Mouse (Mus musculus) liver, embryonic 14.5 days (tissue): ENCODE measurements around the gene Pigz. TPM values are rescaled to one million over a fixed set of nuclear protein-coding genes. Genes with fewer than 3 reads are reported as not detected.

ENCODE experiments used
- ATAC-seq: fragments of 200-750 bp; cut with Nextera tagmentation; 2 replicates; pipeline ENCODE4 v1.8.0; 2017; ENCODE audit warnings: moderate number of reproducible peaks, mild to moderate bottlenecking, moderate library complexity; ENCODE audit not compliant: insufficient read depth
- DNase-seq, 3 experiments: peaks; one replicate each; pipeline ENCODE4 v3.0.0-alpha.2; 2012 to 2013; ENCODE audit warnings: low read depth in 3 of 3, low spot score in 3 of 3
- H3K27ac ChIP-seq: fragments of 300-500 bp; sonication (generic); 2 replicates; pipeline ENCODE4 v1.5.1; 2014; ENCODE audit warnings: moderate library complexity, mild to moderate bottlenecking, control low read depth, inconsistent platforms
- H3K27me3 ChIP-seq: fragments of 300-500 bp; sonication (generic); 2 replicates; pipeline ENCODE4 v1.6.1; 2014; ENCODE audit warnings: mild to moderate bottlenecking, low read length, moderate library complexity; ENCODE audit not compliant: control insufficient read depth, insufficient read depth
- H3K36me3 ChIP-seq: fragments of 300-500 bp; sonication (generic); replicated peaks from 2 replicates; pipeline ENCODE4 v1.6.1; 2014; ENCODE audit warnings: low read depth; ENCODE audit not compliant: control insufficient read depth, insufficient read depth
- H3K4me1 ChIP-seq, 2 experiments: fragments of 200-500 bp in 1 of 2; fragments of 300-500 bp in 1 of 2; sonication (generic) in 1 of 2; replicated peaks; 2 replicates each; pipeline ENCODE4 v1.6.1; 2012 to 2014; ENCODE audit warnings: antibody characterized with exemption in 1 of 2, inconsistent platforms in 1 of 2, low read length in 1 of 2; ENCODE audit not compliant: control insufficient read depth in 2 of 2, insufficient read depth in 2 of 2
- H3K4me2 ChIP-seq: fragments of 300-500 bp; sonication (generic); 2 replicates; pipeline ENCODE4 v1.6.1; 2014; ENCODE audit warnings: low read depth, mild to moderate bottlenecking, control low read depth, moderate library complexity
- H3K4me3 ChIP-seq, 2 experiments: fragments of 200-500 bp in 1 of 2; fragments of 300-500 bp in 1 of 2; sonication (generic) in 1 of 2; 2 replicates each; pipeline ENCODE4 v1.5.1; 2012 to 2014; ENCODE audit warnings: low read depth in 2 of 2, low read length in 2 of 2, mild to moderate bottlenecking in 2 of 2, control low read depth in 1 of 2, inconsistent platforms in 1 of 2, moderate library complexity in 1 of 2; ENCODE audit not compliant: insufficient read depth in 1 of 2
- H3K9ac ChIP-seq: fragments of 300-500 bp; sonication (generic); replicated peaks from 2 replicates; pipeline ENCODE4 v1.6.1; 2014; ENCODE audit warnings: mild to moderate bottlenecking, control low read depth, moderate library complexity
- H3K9me3 ChIP-seq: fragments of 300-500 bp; sonication (generic); 2 replicates; pipeline ENCODE4 v1.6.1; 2016; ENCODE audit warnings: low read length, mixed read lengths; ENCODE audit not compliant: control insufficient read depth
- CTCF ChIP-seq: IDR thresholded peaks from 2 replicates; pipeline ENCODE4 v1.5.1; 2016; ENCODE audit warnings: antibody characterized with exemption, low read depth, control low read depth
- EP300 ChIP-seq: IDR thresholded peaks from 2 replicates; pipeline ENCODE4 v1.6.1; 2016; ENCODE audit warnings: antibody characterized with exemption, low read depth
- WGBS: fragments of 180-500 bp; shearing (Covaris S2); extraction: QIAGEN DNeasy Blood & Tissue Kit; methylation state at CpG from one replicate; pipeline ENCODE4 v1.1.7; 2014; ENCODE audit not compliant: insufficient replicate concordance; 5-methylcytosine and 5-hydroxymethylcytosine counted together
- polyA plus RNA-seq, 2 experiments: library from polyadenylated mRNA; depleted of rRNA in 1 of 2; stranded (reverse) in 1 of 2; unstranded in 1 of 2; fragments of >200 nt; fragmentation: Nextera tagmentation in 1 of 2; extraction: Ambion mirVana in 1 of 2; gene quantifications; 2 replicates each; pipeline versions ENCODE4 v1.2.1 to v1.2.3; 2012 to 2014

Pigz gene
- polyA plus RNA-seq, 2 experiments = 0.28 to 0.31 TPM

DNA sequence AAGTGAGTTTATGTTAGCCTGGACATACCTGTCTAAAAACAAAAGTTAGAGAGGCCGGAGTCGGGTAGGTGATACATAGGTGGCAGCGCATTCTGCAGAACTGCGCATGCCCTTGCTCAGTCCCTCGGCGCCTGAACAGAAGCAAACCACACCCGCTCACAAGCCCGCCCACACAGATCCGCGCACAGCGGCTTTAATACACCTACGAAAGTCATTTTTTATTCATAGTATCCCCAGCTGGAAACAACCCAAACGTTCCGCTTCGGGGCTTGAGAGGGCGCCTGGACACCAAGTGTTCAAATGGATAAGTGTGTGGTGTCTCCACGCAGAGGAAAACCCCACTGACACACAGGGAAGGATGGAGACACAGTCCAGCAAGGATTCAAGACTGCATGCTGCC lies 2.3 kb upstream of the Pigz start:
- H3K4me3 ChIP-seq = no peak overlapping the region
- ATAC-seq = no peak
- H3K9ac ChIP-seq = no peak overlapping the region
- no peak overlapping the region for H3K4me2 ChIP-seq
- TF ChIP-seq CTCF (no peak), EP300 (no peak)
- H3K36me3 ChIP-seq = no peaks in the 10 kb centered on the region
- 53% methylated on average over 17 of the region's 17 CpGs for WGBS
- no peak for DNase-seq
- H3K4me1 ChIP-seq = no peaks in the 10 kb centered on the region
- H3K9me3 ChIP-seq = no peaks in the 10 kb centered on the region
- no peak overlapping the region for H3K27ac ChIP-seq
- H3K27me3 ChIP-seq = peaks cover 36% of the 10 kb centered on the region

DNA sequence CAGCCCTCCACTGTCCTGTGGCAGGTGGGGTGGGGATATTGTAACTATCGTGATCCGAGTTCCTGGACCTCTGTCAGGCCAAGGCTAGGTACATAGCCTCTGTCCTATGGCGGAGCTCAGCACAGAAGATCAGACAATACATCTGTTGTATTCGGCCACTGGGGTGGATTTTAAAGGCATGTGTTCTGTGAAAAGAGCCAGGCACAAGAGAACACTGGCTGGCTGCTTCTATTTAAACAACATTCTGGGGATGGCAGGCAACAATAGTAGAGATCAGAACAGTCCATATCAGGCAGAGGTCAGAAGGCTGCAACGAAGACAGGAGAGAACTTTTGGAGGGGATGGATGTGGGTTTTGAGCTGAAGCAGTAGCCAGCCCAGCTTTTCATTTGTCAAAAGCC lies 1.4 kb upstream of the Pigz start:
- H3K4me1 ChIP-seq = no peaks in the 10 kb centered on the region

DNA sequence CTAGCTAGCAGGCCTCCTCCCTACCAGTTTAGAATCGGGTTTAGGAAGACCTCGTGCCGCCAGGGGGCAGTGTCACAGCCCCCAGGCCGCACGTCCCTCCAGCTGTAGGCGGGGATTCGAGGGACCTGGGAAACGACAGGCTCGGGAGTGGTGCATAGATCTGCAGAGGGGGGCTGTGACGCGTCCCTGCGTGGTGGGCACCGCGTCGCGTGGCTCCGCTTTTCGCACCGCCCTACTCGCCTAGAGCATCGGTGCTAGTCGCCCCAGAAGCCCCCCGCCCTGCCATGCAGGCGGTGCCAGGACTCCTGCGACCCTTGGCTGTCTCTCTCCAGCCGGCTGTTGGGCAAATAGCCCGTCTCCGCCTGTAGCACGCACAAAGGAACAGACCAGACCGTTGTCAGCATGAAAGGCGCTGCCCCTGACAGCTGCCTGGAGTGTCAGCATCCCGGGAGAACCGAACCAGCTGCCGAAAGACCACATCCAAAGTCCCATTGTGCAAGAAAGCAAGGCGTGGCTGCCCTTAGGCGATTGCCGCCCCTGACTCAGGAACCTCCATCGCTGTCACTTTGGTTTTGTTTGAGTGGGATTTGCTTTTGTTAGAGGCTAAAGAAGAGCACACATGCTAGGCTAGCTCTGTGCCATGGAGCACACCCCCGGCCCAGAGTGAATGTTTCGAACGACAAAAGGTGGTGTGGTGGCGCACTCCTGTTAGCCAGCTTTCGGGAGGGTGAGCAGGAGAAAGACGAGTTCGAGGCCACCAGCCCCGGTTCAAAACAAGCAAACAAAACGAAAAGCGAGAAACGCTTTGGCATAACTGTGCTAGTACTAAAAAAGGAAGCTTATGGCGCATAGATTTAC lies 582 bp upstream of the Pigz start:
- Histone ChIP-seq H3K27me3 (peaks cover 37% of the 10 kb centered on the region), H3K9me3 (no peaks in the 10 kb centered on the region), H3K36me3 (no peaks in the 10 kb centered on the region), H3K4me1 (no peaks in the 10 kb centered on the region), H3K4me3 (peak overlapping the region; percentile 37 to 49), H3K27ac (no peak overlapping the region), H3K9ac (no peak overlapping the region), H3K4me2 (peak overlapping the region; percentile 71)
- 1% methylated on average over 50 of the region's 50 CpGs for WGBS
- ATAC-seq (peak; percentile 45), DNase-seq (peak; percentile 45 to 61 (median 60))
- TF ChIP-seq EP300 (no peak), CTCF (peak; percentile 91)

More for the DNA sequence above, 1.4 kb upstream of the Pigz start:
- Histone ChIP-seq H3K36me3 (no peaks in the 10 kb centered on the region), H3K27ac (no peak overlapping the region), H3K4me3 (no peak overlapping the region), H3K9ac (no peak overlapping the region), H3K27me3 (peaks cover 37% of the 10 kb centered on the region), H3K4me2 (no peak overlapping the region), H3K9me3 (no peaks in the 10 kb centered on the region)
- WGBS = 51% methylated on average over 5 of the region's 5 CpGs
- ATAC-seq = no peak
- DNase-seq = no peak
- no peak for TF ChIP-seq CTCF
- TF ChIP-seq EP300 = no peak

DNA sequence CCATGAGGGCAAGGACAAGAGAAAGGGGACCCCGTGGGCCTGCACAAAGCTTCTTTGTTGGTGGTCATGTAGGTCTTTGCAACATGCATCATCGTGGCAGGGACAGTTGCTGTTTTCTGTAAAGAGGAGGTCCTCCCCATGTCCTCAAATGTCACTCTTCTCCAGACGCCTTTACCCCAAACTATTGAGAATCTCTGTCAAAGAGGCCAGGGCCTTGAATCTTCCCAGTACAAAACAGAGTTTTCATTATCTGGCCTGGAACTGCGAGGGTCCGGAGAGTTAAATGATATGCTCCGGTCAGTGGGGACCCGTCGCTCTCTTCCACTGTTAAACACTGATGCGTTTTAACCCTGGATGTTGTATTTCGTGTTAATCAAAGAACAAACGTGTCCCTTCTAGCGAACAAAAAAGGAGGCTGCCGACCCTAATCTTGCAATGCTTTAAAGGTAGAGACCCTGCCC lies 929 bp downstream of the Pigz start:
- H3K9me3 ChIP-seq = no peaks in the 10 kb centered on the region
- no peak overlapping the region for H3K27ac ChIP-seq
- H3K4me1 ChIP-seq = no peaks in the 10 kb centered on the region
- H3K4me3 ChIP-seq = 0 out of 4 replicates have a peak overlapping the region, but pooled peaks of 1 of the 2 experiments have one; percentile 2
- DNase-seq (no peak), ATAC-seq (no peak)
- no peak overlapping the region for H3K9ac ChIP-seq
- 28% methylated on average over 13 of the region's 13 CpGs for whole genome bisulfite sequencing
- no peaks in the 10 kb centered on the region for H3K36me3 ChIP-seq
- no peak overlapping the region for H3K4me2 ChIP-seq
- no peak for TF ChIP-seq EP300
- no peak for TF ChIP-seq CTCF
- H3K27me3 ChIP-seq = peaks cover 37% of the 10 kb centered on the region
